ENCODE assay signal across 23 mouse cellular contexts in genomic region chr10:125084975-125085374, GRCm38 (mm10).
DNase-seq lines count a peak whose midpoint lies in the region; ATAC-seq and TF ChIP-seq lines count a peak whose summit lies in the region.
"Had no signal": no experiment of that assay in that cellular context is flagged by ENCODE, and none has a peak within 500 bp of the region (broad histone marks: within the 10 kb centered on the region; RNA-seq: fewer than 3 reads in every experiment).

No protein-coding gene starts in this region.

- no peak overlapping the region for H3K9ac ChIP-seq in forebrain, embryonic 14.5 days (ENCODE audit: low read length)
- H3K9ac ChIP-seq in forebrain, embryonic 15.5 days (replicated peaks) = no peak overlapping the region
- no peak overlapping the region for H3K9ac ChIP-seq in forebrain, postnatal 0 days
- H3K9ac ChIP-seq in forebrain, embryonic 11.5 days (ENCODE audit: low read length) = no peak overlapping the region
- no peak overlapping the region for H3K9ac ChIP-seq in neural tube, embryonic 15.5 days (replicated peaks)
- H3K9ac ChIP-seq: embryonic facial prominence, embryonic 12.5 days; forebrain, embryonic 13.5 days had no signal

- no peaks in the 10 kb centered on the region for H3K27me3 ChIP-seq in forebrain, embryonic 14.5 days (replicated peaks; ENCODE audit: control insufficient read depth, insufficient read depth, low read length)
- H3K27me3 ChIP-seq in forebrain, embryonic 15.5 days = no peaks in the 10 kb centered on the region
- H3K27me3 ChIP-seq in forebrain, postnatal 0 days (ENCODE audit: insufficient read depth, low read length) = no peaks in the 10 kb centered on the region
- H3K27me3 ChIP-seq in forebrain, embryonic 11.5 days (ENCODE audit: control insufficient read depth, insufficient read depth, low read length) = no peaks in the 10 kb centered on the region
- H3K27me3 ChIP-seq in neural tube, embryonic 15.5 days (replicated peaks) = no peaks in the 10 kb centered on the region
- H3K27me3 ChIP-seq: CH12.LX; embryonic facial prominence, embryonic 12.5 days; forebrain, embryonic 13.5 days; Patski had no signal

- H3K27ac ChIP-seq in forebrain, embryonic 14.5 days (ENCODE audit: low read depth, low read length) = no peak overlapping the region
- no peak overlapping the region for H3K27ac ChIP-seq in forebrain, embryonic 15.5 days (replicated peaks)
- H3K27ac ChIP-seq in forebrain, postnatal 0 days (ENCODE audit: low read depth, low read length) = no peak overlapping the region
- H3K27ac ChIP-seq in forebrain, embryonic 11.5 days (ENCODE audit: low read depth, low read length) = no peak overlapping the region
- no peak overlapping the region for H3K27ac ChIP-seq in neural tube, embryonic 15.5 days (replicated peaks)
- H3K27ac ChIP-seq: embryonic facial prominence, embryonic 10.5 days; embryonic facial prominence, embryonic 12.5 days; forebrain, embryonic 13.5 days had no signal

- H3K9me3 ChIP-seq in forebrain, embryonic 14.5 days (replicated peaks; ENCODE audit: control insufficient read depth, low read length) = no peaks in the 10 kb centered on the region
- H3K9me3 ChIP-seq in forebrain, embryonic 15.5 days = no peaks in the 10 kb centered on the region
- H3K9me3 ChIP-seq in forebrain, postnatal 0 days (ENCODE audit: low read length) = no peaks in the 10 kb centered on the region
- no peaks in the 10 kb centered on the region for H3K9me3 ChIP-seq in forebrain, embryonic 11.5 days (ENCODE audit: control insufficient read depth, low read length)
- no peaks in the 10 kb centered on the region for H3K9me3 ChIP-seq in neural tube, embryonic 15.5 days (replicated peaks)
- H3K9me3 ChIP-seq: embryonic facial prominence, embryonic 10.5 days; embryonic facial prominence, embryonic 12.5 days; forebrain, embryonic 13.5 days had no signal

- no peak overlapping the region for H3K4me2 ChIP-seq in forebrain, embryonic 14.5 days (ENCODE audit: low read length)
- no peak overlapping the region for H3K4me2 ChIP-seq in forebrain, embryonic 15.5 days (replicated peaks)
- H3K4me2 ChIP-seq in forebrain, postnatal 0 days (ENCODE audit: low read depth) = no peak overlapping the region
- no peak overlapping the region for H3K4me2 ChIP-seq in forebrain, embryonic 11.5 days (ENCODE audit: low read depth, low read length, severe bottlenecking)
- no peak overlapping the region for H3K4me2 ChIP-seq in neural tube, embryonic 15.5 days
- H3K4me2 ChIP-seq: embryonic facial prominence, embryonic 12.5 days; forebrain, embryonic 13.5 days had no signal

- DNase-seq in forebrain, embryonic 14.5 days (ENCODE audit: low spot score) = peak; percentile 27
- DNase-seq in forebrain, postnatal 0 days = peak; percentile 9
- DNase-seq in forebrain, embryonic 11.5 days (ENCODE audit: low spot score) = no peak
- peak; percentile 21 for DNase-seq in brain, adult 2 months (ENCODE audit: low read depth, low spot score)
- DNase-seq: adrenal gland, adult 8-10 months; adrenal gland, postnatal 14 days; adrenal gland, postnatal 36 days; B cell, adult 2 months; cerebellum, adult 11-12 months; cerebellum, adult 2 months; cerebellum, adult 9-10 months; cerebellum, postnatal 10 days; cerebellum, postnatal 25 days had no signal

- WGBS in forebrain, embryonic 14.5 days = 80% methylated on average over 2 of the region's 2 CpGs
- 78% methylated on average over 2 of the region's 2 CpGs for WGBS in forebrain, embryonic 15.5 days
- 70% methylated on average over 2 of the region's 2 CpGs for WGBS in forebrain, postnatal 0 days
- 90% methylated on average over 2 of the region's 2 CpGs for WGBS in forebrain, embryonic 11.5 days
- 92% methylated on average over 2 of the region's 2 CpGs for WGBS in neural tube, embryonic 15.5 days

- no peaks in the 10 kb centered on the region for H3K36me3 ChIP-seq in forebrain, embryonic 14.5 days (ENCODE audit: control insufficient read depth, insufficient read depth, low read length)
- H3K36me3 ChIP-seq in forebrain, embryonic 15.5 days = no peaks in the 10 kb centered on the region
- H3K36me3 ChIP-seq in forebrain, postnatal 0 days (ENCODE audit: insufficient read depth) = no peaks in the 10 kb centered on the region
- H3K36me3 ChIP-seq in forebrain, embryonic 11.5 days (ENCODE audit: control insufficient read depth, insufficient read depth, low read length) = no peaks in the 10 kb centered on the region
- H3K36me3 ChIP-seq in neural tube, embryonic 15.5 days = no peaks in the 10 kb centered on the region
- H3K36me3 ChIP-seq: embryonic facial prominence, embryonic 10.5 days; embryonic facial prominence, embryonic 12.5 days; G1E had no signal

- ATAC-seq in forebrain, embryonic 14.5 days = no peak
- ATAC-seq in forebrain, embryonic 15.5 days (replicated peaks) = no peak
- ATAC-seq in forebrain, postnatal 0 days = no peak
- no peak for ATAC-seq in forebrain, embryonic 11.5 days (replicated peaks; ENCODE audit: low FRiP score)
- ATAC-seq in neural tube, embryonic 15.5 days (ENCODE audit: low FRiP score) = no peak
- ATAC-seq: activated CD4-positive, CD25-positive, alpha-beta regulatory T cell, adult 4 months; CD4-positive, CD25-positive, alpha-beta regulatory T cell, adult 4 months; forebrain, embryonic 13.5 days; Patski had no signal

- H3K4me3 ChIP-seq in forebrain, embryonic 14.5 days (ENCODE audit: low read depth, low read length) = no peak overlapping the region
- H3K4me3 ChIP-seq in forebrain, embryonic 15.5 days = no peak overlapping the region
- H3K4me3 ChIP-seq in forebrain, postnatal 0 days (ENCODE audit: low read depth, low read length) = no peak overlapping the region
- no peak overlapping the region for H3K4me3 ChIP-seq in forebrain, embryonic 11.5 days (ENCODE audit: low read depth, low read length)
- no peak overlapping the region for H3K4me3 ChIP-seq in neural tube, embryonic 15.5 days (replicated peaks)
- H3K4me3 ChIP-seq: embryonic facial prominence, embryonic 10.5 days; embryonic facial prominence, embryonic 12.5 days; forebrain, embryonic 13.5 days had no signal

- TF ChIP-seq CTCF in forebrain, postnatal 0 days (IDR thresholded peaks at IDR 0.05; ENCODE audit: low read depth) = no peak

- no peaks in the 10 kb centered on the region for H3K4me1 ChIP-seq in forebrain, embryonic 14.5 days (ENCODE audit: control insufficient read depth, insufficient read depth, low read length)
- H3K4me1 ChIP-seq in forebrain, embryonic 15.5 days = no peaks in the 10 kb centered on the region
- no peaks in the 10 kb centered on the region for H3K4me1 ChIP-seq in forebrain, postnatal 0 days (ENCODE audit: insufficient read depth)
- H3K4me1 ChIP-seq in forebrain, embryonic 11.5 days (replicated peaks; ENCODE audit: control insufficient read depth, insufficient read depth, low read length) = no peaks in the 10 kb centered on the region
- H3K4me1 ChIP-seq in neural tube, embryonic 15.5 days = no peaks in the 10 kb centered on the region
- H3K4me1 ChIP-seq: embryonic facial prominence, embryonic 10.5 days; embryonic facial prominence, embryonic 12.5 days; forebrain, embryonic 13.5 days had no signal
